Mouse (Mus musculus) forebrain, embryonic 10.5 days (tissue): ENCODE data around the gene Ret. TPM values are rescaled to one million over a fixed set of nuclear protein-coding genes. Genes with fewer than 3 reads are reported as not detected.
A peak's percentile ranks its signal among the peaks of the same experiment; 100 is the strongest.

Experiments used
- DNase-seq: peaks from one replicate; pipeline ENCODE4 v3.0.0-alpha.2; 2017; ENCODE audit warnings: low spot score; ENCODE audit errors: extremely low spot score
- H3K27ac ChIP-seq: fragments of 300-500 bp; sonication (generic); 2 replicates; pipeline ENCODE4 v1.5.1; 2016; ENCODE audit warnings: mild to moderate bottlenecking
- H3K27me3 ChIP-seq: fragments of 300-500 bp; sonication (generic); 2 replicates; pipeline ENCODE4 v1.6.1; 2016; ENCODE audit warnings: mild to moderate bottlenecking; ENCODE audit not compliant: poor library complexity, severe bottlenecking
- H3K36me3 ChIP-seq: fragments of 300-500 bp; sonication (generic); replicated peaks from 2 replicates; pipeline ENCODE4 v1.6.1; 2016; ENCODE audit warnings: mild to moderate bottlenecking, moderate library complexity
- H3K4me1 ChIP-seq: fragments of 300-500 bp; sonication (generic); 2 replicates; pipeline ENCODE4 v1.6.1; 2016
- H3K4me3 ChIP-seq: fragments of 300-500 bp; sonication (generic); 2 replicates; pipeline ENCODE4 v1.5.1; 2016; ENCODE audit warnings: mild to moderate bottlenecking, moderate library complexity
- H3K9me3 ChIP-seq: fragments of 300-500 bp; sonication (generic); 2 replicates; pipeline ENCODE4 v1.6.1; 2016; ENCODE audit warnings: mild to moderate bottlenecking, moderate library complexity
- WGBS: fragments of 180-500 bp; shearing (Covaris S2); methylation state at CpG from one replicate; pipeline ENCODE4 v1.1.7; 2016; 5-methylcytosine and 5-hydroxymethylcytosine counted together
- polyA plus RNA-seq: library from polyadenylated mRNA; unstranded; fragments of >200 nt; fragmentation: Nextera tagmentation; extraction: Ambion mirVana; gene quantifications from 2 replicates; pipeline ENCODE4 v1.2.1, GENCODE M21; 2016

Gene Ret
- polyA plus RNA-seq, 1 experiment from 2014 or later = 0.56 TPM

GRCm38 (mm10) chr6:118192882-118193281 is 4.6 kb downstream of the Ret start:
- peaks cover 64% of the 10 kb centered on the region for H3K27me3 ChIP-seq
- DNase-seq = no peak
- no peaks in the 10 kb centered on the region for H3K36me3 ChIP-seq
- no peak overlapping the region for H3K27ac ChIP-seq
- peaks cover 19% of the 10 kb centered on the region for H3K4me1 ChIP-seq
- no peaks in the 10 kb centered on the region for H3K9me3 ChIP-seq
- WGBS = 77% methylated on average over 3 of the region's 3 CpGs
- no peak overlapping the region for H3K4me3 ChIP-seq

GRCm38 (mm10) chr6:118192199-118192598 is 5.3 kb downstream of the Ret start:
- H3K4me1 ChIP-seq = peaks cover 13% of the 10 kb centered on the region
- WGBS = 76% methylated on average over 4 of the region's 4 CpGs
- no peaks in the 10 kb centered on the region for H3K36me3 ChIP-seq
- H3K4me3 ChIP-seq = no peak overlapping the region
- no peak for DNase-seq
- no peak overlapping the region for H3K27ac ChIP-seq
- H3K27me3 ChIP-seq = peaks cover 57% of the 10 kb centered on the region
- H3K9me3 ChIP-seq = no peaks in the 10 kb centered on the region

GRCm38 (mm10) chr6:118189764-118190163 is 7.8 kb downstream of the Ret start:
- peaks cover 10% of the 10 kb centered on the region for H3K4me1 ChIP-seq
- no peak overlapping the region for H3K27ac ChIP-seq
- WGBS = 63% methylated on average over 3 of the region's 3 CpGs
- H3K9me3 ChIP-seq = no peaks in the 10 kb centered on the region
- H3K27me3 ChIP-seq = peaks cover 33% of the 10 kb centered on the region
- no peak overlapping the region for H3K4me3 ChIP-seq
- H3K36me3 ChIP-seq = no peaks in the 10 kb centered on the region
- DNase-seq = no peak

GRCm38 (mm10) chr6:118188599-118188998 is 8.9 kb downstream of the Ret start:
- Histone ChIP-seq H3K27me3 (peaks cover 21% of the 10 kb centered on the region), H3K27ac (no peak overlapping the region), H3K4me3 (no peak overlapping the region), H3K9me3 (no peaks in the 10 kb centered on the region), H3K4me1 (peaks cover 10% of the 10 kb centered on the region), H3K36me3 (no peaks in the 10 kb centered on the region)
- WGBS = 86% methylated on average over 9 of the region's 9 CpGs
- DNase-seq = no peak

- Histone ChIP-seq H3K4me1 (peaks cover 10% of the 10 kb centered on the region), H3K36me3 (no peaks in the 10 kb centered on the region), H3K4me3 (no peak overlapping the region), H3K9me3 (no peaks in the 10 kb centered on the region), H3K27me3 (peaks cover 8% of the 10 kb centered on the region; the same call in 1 of the 2 replicates), H3K27ac (no peak overlapping the region)
- WGBS = 86% methylated on average over 3 of the region's 3 CpGs
- DNase-seq = no peak
Observed at GRCm38 (mm10) chr6:118187285-118187641, 10.3 kb downstream of the Ret start.

- H3K4me3 ChIP-seq = no peak overlapping the region
- peaks cover 3% of the 10 kb centered on the region; the same call in 1 of the 2 replicates for H3K27me3 ChIP-seq
- WGBS = 71% methylated on average over 17 of the region's 17 CpGs
- H3K9me3 ChIP-seq = no peaks in the 10 kb centered on the region
- DNase-seq = no peak
- H3K4me1 ChIP-seq = peaks cover 10% of the 10 kb centered on the region
- 0 out of 2 replicates have a peak overlapping the region, but pooled peaks have one; percentile 15 for H3K27ac ChIP-seq
- H3K36me3 ChIP-seq = no peaks in the 10 kb centered on the region
Observed at GRCm38 (mm10) chr6:118186620-118187284, 10.8 kb downstream of the Ret start.

- Histone ChIP-seq H3K4me3 (no peak overlapping the region), H3K9me3 (no peaks in the 10 kb centered on the region), H3K36me3 (no peaks in the 10 kb centered on the region), H3K27me3 (no peaks in the 10 kb centered on the region), H3K4me1 (peaks cover 13% of the 10 kb centered on the region), H3K27ac (no peak overlapping the region)
- WGBS = 92% methylated on average over 10 of the region's 10 CpGs
- no peak for DNase-seq
Observed at GRCm38 (mm10) chr6:118184126-118184525, 13.4 kb downstream of the Ret start.

- no peak overlapping the region for H3K27ac ChIP-seq
Observed at GRCm38 (mm10) chr6:118180085-118180423, 17.5 kb downstream of the Ret start.

GRCm38 (mm10) chr6:118179316-118180084 is 18.0 kb downstream of the Ret start:
- Histone ChIP-seq H3K27me3 (no peaks in the 10 kb centered on the region), H3K36me3 (no peaks in the 10 kb centered on the region), H3K4me3 (no peak overlapping the region), H3K4me1 (peaks cover 3% of the 10 kb centered on the region; the same call in 1 of the 2 replicates), H3K27ac (no peak overlapping the region), H3K9me3 (no peaks in the 10 kb centered on the region)
- DNase-seq = peak; percentile 63
- 62% methylated on average over 13 of the region's 13 CpGs for WGBS

More at GRCm38 (mm10) chr6:118180085-118180423, 17.5 kb downstream of the Ret start:
- H3K27me3 ChIP-seq = no peaks in the 10 kb centered on the region
- 88% methylated on average over 12 of the region's 12 CpGs for WGBS
- no peak overlapping the region for H3K4me3 ChIP-seq
- peaks cover 3% of the 10 kb centered on the region; the same call in 1 of the 2 replicates for H3K4me1 ChIP-seq
- no peaks in the 10 kb centered on the region for H3K9me3 ChIP-seq
- H3K36me3 ChIP-seq = no peaks in the 10 kb centered on the region
- no peak for DNase-seq

- no peak overlapping the region for H3K4me3 ChIP-seq
- 86% methylated on average over 5 of the region's 5 CpGs for WGBS
- no peaks in the 10 kb centered on the region for H3K27me3 ChIP-seq
- H3K27ac ChIP-seq = no peak overlapping the region
- no peak for DNase-seq
- no peaks in the 10 kb centered on the region for H3K4me1 ChIP-seq
- no peaks in the 10 kb centered on the region for H3K9me3 ChIP-seq
- no peaks in the 10 kb centered on the region for H3K36me3 ChIP-seq
Observed at GRCm38 (mm10) chr6:118173975-118174328, 23.6 kb downstream of the Ret start.

- Histone ChIP-seq H3K27me3 (no peaks in the 10 kb centered on the region), H3K4me3 (no peak overlapping the region), H3K27ac (no peak overlapping the region), H3K4me1 (no peaks in the 10 kb centered on the region), H3K9me3 (no peaks in the 10 kb centered on the region), H3K36me3 (no peaks in the 10 kb centered on the region)
- WGBS = 94% methylated on average over 18 of the region's 18 CpGs
- DNase-seq = no peak
Observed at GRCm38 (mm10) chr6:118173251-118173974, 24.1 kb downstream of the Ret start.

GRCm38 (mm10) chr6:118171386-118171785 is 26.1 kb downstream of the Ret start:
- no peak overlapping the region for H3K27ac ChIP-seq
- H3K36me3 ChIP-seq = no peaks in the 10 kb centered on the region
- 93% methylated on average over 7 of the region's 7 CpGs for WGBS
- DNase-seq = no peak
- H3K9me3 ChIP-seq = no peaks in the 10 kb centered on the region
- H3K4me3 ChIP-seq = no peak overlapping the region
- no peaks in the 10 kb centered on the region for H3K27me3 ChIP-seq
- H3K4me1 ChIP-seq = no peaks in the 10 kb centered on the region

GRCm38 (mm10) chr6:118168106-118168505 is 29.4 kb downstream of the Ret start:
- no peaks in the 10 kb centered on the region for H3K9me3 ChIP-seq
- no peaks in the 10 kb centered on the region for H3K36me3 ChIP-seq
- no peak overlapping the region for H3K4me3 ChIP-seq
- H3K27ac ChIP-seq = no peak overlapping the region
- DNase-seq = no peak
- H3K27me3 ChIP-seq = no peaks in the 10 kb centered on the region
- WGBS = 89% methylated on average over 14 of the region's 14 CpGs
- no peaks in the 10 kb centered on the region for H3K4me1 ChIP-seq
